Mouse (Mus musculus): ENCODE measurements around the gene Slc7a3. TPM values are rescaled to one million over a fixed set of nuclear protein-coding genes. Genes with fewer than 3 reads are reported as not detected.

The Slc7a3 gene
- polyA plus RNA-seq, 1 experiment from 2014 or later, result 1.6 TPM

Other genes with a start within 250 kb of the Slc7a3 start
- gene Tex11, start 26.4 kb downstream of the Slc7a3 start, polyA plus RNA-seq (2015; fragmentation: Nextera tagmentation; extraction: Ambion mirVana), result 0.08 and 0.24 TPM in 2 replicates
- gene Snx12, start 136.5 kb upstream of the Slc7a3 start, polyA plus RNA-seq (2015; fragmentation: Nextera tagmentation; extraction: Ambion mirVana), result 56.2 and 57.4 TPM in 2 replicates
- gene Foxo4, start 168.5 kb upstream of the Slc7a3 start, polyA plus RNA-seq (2015; fragmentation: Nextera tagmentation; extraction: Ambion mirVana), result 2.9 and 3.4 TPM in 2 replicates
- not detected in 2 replicates for gene Gm614, start 178.0 kb upstream of the Slc7a3 start, polyA plus RNA-seq (2015; fragmentation: Nextera tagmentation; extraction: Ambion mirVana)
- gene Il2rg, start 182.2 kb upstream of the Slc7a3 start, polyA plus RNA-seq (2015; fragmentation: Nextera tagmentation; extraction: Ambion mirVana), result 6.7 and 7.6 TPM in 2 replicates
- not detected in 2 replicates for gene Gm20489, start 183.0 kb upstream of the Slc7a3 start, polyA plus RNA-seq (2015; fragmentation: Nextera tagmentation; extraction: Ambion mirVana)
- gene Med12, start 188.0 kb upstream of the Slc7a3 start, polyA plus RNA-seq (2015; fragmentation: Nextera tagmentation; extraction: Ambion mirVana), result 33.2 and 39.2 TPM in 2 replicates
- gene Nlgn3, start 213.1 kb upstream of the Slc7a3 start, polyA plus RNA-seq (2015; fragmentation: Nextera tagmentation; extraction: Ambion mirVana), result 14.2 and 20.8 TPM in 2 replicates